Mouse (Mus musculus) lung, postnatal 0 days (tissue): ENCODE data around the gene Gna12.

Experiments used
- CTCF ChIP-seq: IDR thresholded peaks from 2 replicates; pipeline ENCODE4 v1.5.1; 2016; ENCODE audit warnings: antibody characterized with exemption, mild to moderate bottlenecking
- EP300 ChIP-seq: IDR thresholded peaks from 2 replicates; pipeline ENCODE4 v1.6.1; 2016; ENCODE audit warnings: antibody characterized with exemption, mild to moderate bottlenecking, control low read depth

DNA sequence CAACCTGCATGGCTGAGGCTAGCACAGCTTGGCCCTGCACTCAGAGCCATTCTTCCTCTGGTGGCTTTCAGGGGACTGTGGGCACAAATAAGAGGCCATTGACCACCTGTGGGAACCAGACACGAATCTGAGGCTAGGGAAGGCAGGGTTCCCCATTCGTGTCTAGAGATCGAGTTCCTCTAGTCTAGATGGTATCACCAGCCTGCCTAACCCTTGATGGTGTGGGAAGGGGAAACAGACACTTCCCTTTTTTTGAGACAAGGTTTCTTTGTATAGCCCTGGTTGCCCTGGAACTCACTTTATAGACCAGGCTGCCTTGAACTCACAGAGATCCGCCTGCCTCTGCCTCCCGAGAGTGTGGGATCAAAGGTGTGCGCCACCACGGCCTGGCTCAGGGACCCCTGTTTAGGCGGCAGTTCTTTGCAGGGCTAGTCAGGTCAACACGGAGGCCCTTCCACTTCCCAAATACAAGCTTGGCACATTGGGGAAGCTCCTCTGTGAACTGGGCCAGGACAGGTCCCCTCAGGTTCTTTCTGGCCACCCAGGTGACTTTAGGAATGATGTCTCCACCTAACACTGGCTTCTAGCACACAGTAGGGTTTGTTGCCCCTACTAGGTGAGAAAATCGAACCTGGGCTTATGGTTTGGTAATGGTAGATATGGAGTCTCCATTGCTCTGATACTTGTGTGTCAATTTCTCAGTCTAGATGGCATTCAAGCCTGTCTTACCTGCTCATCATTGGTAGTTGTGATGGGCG is 99.0 kb downstream of the Gna12 start:
- no peak for TF ChIP-seq CTCF
- no peak for TF ChIP-seq EP300
